24 mouse cellular contexts compared by ENCODE assay signal in the genomic region with DNA sequence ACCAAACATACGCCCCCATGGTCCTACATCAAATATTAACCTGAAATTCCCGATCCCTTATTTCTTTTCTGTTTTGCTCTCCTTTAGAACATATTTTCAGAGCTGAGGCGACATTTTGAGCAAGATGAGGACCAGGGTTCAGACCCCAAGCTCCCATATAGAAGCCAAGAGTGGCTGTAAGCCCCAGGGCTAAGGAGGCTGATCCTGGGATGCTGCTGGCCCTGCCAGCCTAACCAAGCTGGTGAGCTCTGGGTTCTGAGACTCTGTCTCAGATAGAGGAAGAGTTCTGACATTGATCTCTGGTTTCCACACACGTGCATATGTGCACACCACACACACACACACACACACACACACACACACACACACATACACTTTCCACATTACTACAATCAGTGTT. TPM values are rescaled to one million over a fixed set of nuclear protein-coding genes. Genes with fewer than 3 reads are reported as not detected.
DNase-seq lines count a peak whose midpoint lies in the region; TF ChIP-seq lines count a peak whose summit lies in the region.
"Had no signal": no experiment of that assay in that cellular context is flagged by ENCODE, and none has a peak within 500 bp of the region (broad histone marks: within the 10 kb centered on the region; RNA-seq: fewer than 3 reads in every experiment).

No protein-coding gene starts in this region.

- no peak for TF ChIP-seq EP300 in heart, adult 2 months (IDR thresholded peaks at IDR 0.05; ENCODE audit: insufficient read depth, low read depth, low read length)

- peak; percentile 71 for DNase-seq in heart, adult 11 months
- no peak for DNase-seq in heart, adult 2 months
- DNase-seq in heart, embryonic 10.5 days (ENCODE audit: low spot score) = peak; percentile 55
- DNase-seq in heart, adult 18-20 months = no peak
- DNase-seq: adrenal gland, adult 2 months; adrenal gland, adult 8-10 months; adrenal gland, postnatal 10 days; adrenal gland, postnatal 14 days; adrenal gland, postnatal 25 days; adrenal gland, postnatal 36 days; B cell, adult 2 months; cerebellum, adult 11 months; cerebellum, adult 11-12 months; cerebellum, adult 18-20 months had no signal

- intact Hi-C loops in heart, adult 2 months (cut with DNase I) = no loop called here

- no peaks in the 10 kb centered on the region for H3K9me3 ChIP-seq in heart, embryonic 10.5 days
- H3K9me3 ChIP-seq: G1E had no signal

- TF ChIP-seq CTCF in heart, adult 2 months (IDR thresholded peaks at IDR 0.05) = no peak

- H3K4me3 ChIP-seq in heart, adult 2 months = no peak overlapping the region
- no peak overlapping the region for H3K4me3 ChIP-seq in heart, embryonic 10.5 days

- no peak overlapping the region for H3K27ac ChIP-seq in heart, adult 2 months
- no peak overlapping the region for H3K27ac ChIP-seq in heart, embryonic 10.5 days

- H3K9ac ChIP-seq in heart, adult 2 months (ENCODE audit: low read depth, low read length) = no peak overlapping the region

- no peak for TF ChIP-seq POLR2A in heart, adult 2 months (IDR thresholded peaks at IDR 0.05; ENCODE audit: insufficient read depth, low read depth, low read length)

- H3K27me3 ChIP-seq in heart, adult 2 months (ENCODE audit: control insufficient read depth, insufficient read depth, low read length) = no peaks in the 10 kb centered on the region
- no peaks in the 10 kb centered on the region for H3K27me3 ChIP-seq in heart, embryonic 10.5 days (ENCODE audit: insufficient read depth, poor library complexity, severe bottlenecking)
- H3K27me3 ChIP-seq: CH12.LX, Patski had no signal

- 83% methylated on average over 4 of the region's 4 CpGs for WGBS in heart, adult 2 months
- 76% methylated on average over 4 of the region's 4 CpGs for WGBS in heart, embryonic 10.5 days

- no peaks in the 10 kb centered on the region for H3K79me2 ChIP-seq in heart, adult 2 months (replicated peaks; ENCODE audit: control insufficient read depth, insufficient read depth, low read length)

- no peaks in the 10 kb centered on the region for H3K36me3 ChIP-seq in heart, adult 2 months (ENCODE audit: control insufficient read depth, insufficient read depth, low read length)
- H3K36me3 ChIP-seq in heart, embryonic 10.5 days = no peaks in the 10 kb centered on the region
- H3K36me3 ChIP-seq: G1E had no signal

- 0 out of 2 replicates have a peak, but pooled peaks cover 1% of the 10 kb centered on the region for H3K4me1 ChIP-seq in heart, adult 2 months (ENCODE audit: control insufficient read depth, insufficient read depth, low read length)
- no peaks in the 10 kb centered on the region for H3K4me1 ChIP-seq in heart, embryonic 10.5 days

RNA-seq across cellular contexts. Expression of gene Il33, which starts 36.0 kb away (rescaled TPM):
- total RNA-seq in heart, adult 2 months (2021) = 1 to 10 TPM; 5.7 to 8.2 TPM
- 3.7 and 7.3 TPM in 2 replicates for polyA plus RNA-seq in heart, adult 2 months (2012; rRNA removed)
- polyA plus RNA-seq in heart, embryonic 10.5 days (2016; fragmentation: Nextera tagmentation; extraction: Ambion mirVana) = 1.1 and 1.7 TPM in 2 replicates
- total RNA-seq in heart, adult 18-20 months (2021) = 1 to 10 TPM; 4.9 to 8.3 TPM
- total RNA-seq: MEL had no signal
- polyA plus RNA-seq: activated CD4-positive, CD25-positive, alpha-beta regulatory T cell, adult 4 months; CD4-positive, CD25-positive, alpha-beta regulatory T cell, adult 4 months had no signal

RNA-seq across cellular contexts. Expression of gene Trpd52l3, which starts 42.7 kb away (rescaled TPM):
- not detected for total RNA-seq in heart, adult 2 months (2021)
- not detected in 2 replicates for polyA plus RNA-seq in heart, adult 2 months (2012; rRNA removed)
- not detected in 2 replicates for polyA plus RNA-seq in heart, embryonic 10.5 days (2016; fragmentation: Nextera tagmentation; extraction: Ambion mirVana)
- not detected for total RNA-seq in heart, adult 18-20 months (2021)
- total RNA-seq: adrenal gland, adult 18-20 months; adrenal gland, adult 2 months; adrenal gland, adult 8-10 months; adrenal gland, postnatal 10 days; adrenal gland, postnatal 14 days; adrenal gland, postnatal 25 days; adrenal gland, postnatal 36 days; adrenal gland, postnatal 4 days; CH12.LX; MEL had no signal
- polyA plus RNA-seq: activated CD4-positive, CD25-positive, alpha-beta regulatory T cell, adult 4 months; adrenal gland, adult 2 months; brain, embryonic 14.5 days; C2C12; CD4-positive, CD25-positive, alpha-beta regulatory T cell, adult 4 months; G1E; Patski had no signal

Comparison
In these comparisons a context has a peak if more than half of its experiments do, and no peak if none do; other contexts are left out.
1. DNase-seq: peak in heart, adult 11 months (single experiment) and heart, embryonic 10.5 days (single experiment); none in heart, adult 2 months (0 of 2) and heart, adult 18-20 months (0 of 2).